Mouse (Mus musculus): ENCODE results near the gene Pde10a. TPM values are rescaled to one million over a fixed set of nuclear protein-coding genes. Genes with fewer than 3 reads are reported as not detected.
A peak's percentile ranks its signal among the peaks of the same experiment; 100 is the strongest.

The Pde10a gene
- total and polyA plus RNA-seq, 3 experiments, result 0.04 to 0.41 (median 0.21) TPM

GRCm38 (mm10) chr17:8867331-8868237 is 342.4 kb downstream of the Pde10a start:
- H3K4me3 ChIP-seq (replicated peaks in 1 of 3; ENCODE audit: low read depth in 2 of 3, low read length in 2 of 3, poor library complexity in 1 of 3), result no peak overlapping the region
- no peaks in the 10 kb centered on the region for H3K79me2 ChIP-seq (replicated peaks; ENCODE audit: control insufficient read depth, extremely low read depth, insufficient read depth, poor library complexity, severe bottlenecking)
- no peak overlapping the region for H3K27ac ChIP-seq (ENCODE audit: insufficient read depth, low read depth)
- dilution Hi-C loops (cut with MboI; ENCODE audit: extremely low pct_ligation_motif_present, extremely low pct_unique_long_range_greater_than_20kb, low sequenced_read_pairs), result no loop called here
- in situ Hi-C loops (cut with MboI; ENCODE audit: low pct_ligation_motif_present, low pct_unique_long_range_greater_than_20kb, low sequenced_read_pairs), result no loop called here
- H3K9ac ChIP-seq (ENCODE audit: insufficient read depth, low read depth), result no peak overlapping the region
- peak; percentile 24 for DNase-seq (ENCODE audit: extremely low read depth)
- no peaks in the 10 kb centered on the region for H3K36me3 ChIP-seq (replicated peaks in 1 of 2; ENCODE audit: control insufficient read depth in 1 of 2, insufficient read depth in 1 of 2, low read length in 1 of 2)
- no peaks in the 10 kb centered on the region for H3K27me3 ChIP-seq (replicated peaks)
- H3K9me3 ChIP-seq (replicated peaks; ENCODE audit: low read length), result no peaks in the 10 kb centered on the region
- TF ChIP-seq SMC3 (IDR thresholded peaks at IDR 0.05; ENCODE audit: low read depth, low read length), result no peak
- 0 out of 2 replicates have a peak, but pooled peaks have one; percentile 14 for TF ChIP-seq BHLHE40 (IDR thresholded peaks at IDR 0.05; ENCODE audit: low read depth, low read length)
- H3K4me1 ChIP-seq (ENCODE audit: control insufficient read depth in 1 of 2, insufficient read depth in 2 of 2), result peaks cover 5 to 10% of the 10 kb centered on the region in 2 experiments
- no peak overlapping the region for H3K4me2 ChIP-seq (ENCODE audit: insufficient read depth, low read depth, poor library complexity, severe bottlenecking)

GRCm38 (mm10) chr17:8869287-8869686 is 344.1 kb downstream of the Pde10a start:
- peaks cover 5 to 10% of the 10 kb centered on the region in 2 experiments for H3K4me1 ChIP-seq (ENCODE audit: control insufficient read depth in 1 of 2, insufficient read depth in 2 of 2)
- in situ Hi-C loops (cut with MboI; ENCODE audit: low pct_ligation_motif_present, low pct_unique_long_range_greater_than_20kb, low sequenced_read_pairs), result no loop called here
- H3K9me3 ChIP-seq (replicated peaks; ENCODE audit: low read length), result no peaks in the 10 kb centered on the region
- dilution Hi-C loops (cut with MboI; ENCODE audit: extremely low pct_ligation_motif_present, extremely low pct_unique_long_range_greater_than_20kb, low sequenced_read_pairs), result no loop called here
- H3K4me2 ChIP-seq (ENCODE audit: insufficient read depth, low read depth, poor library complexity, severe bottlenecking), result no peak overlapping the region
- H3K4me3 ChIP-seq (replicated peaks in 1 of 3; ENCODE audit: low read depth in 2 of 3, low read length in 2 of 3, poor library complexity in 1 of 3), result no peak overlapping the region
- DNase-seq (ENCODE audit: extremely low read depth), result no peak
- TF ChIP-seq CTCF (conservative IDR thresholded peaks at IDR 0.05 in 1 of 2, IDR thresholded peaks at IDR 0.05 in 1 of 2; ENCODE audit: low read depth in 2 of 2, low read length in 2 of 2) (no peak), USF1 (IDR thresholded peaks at IDR 0.05; ENCODE audit: low read depth, low read length) (no peak), GABPA (IDR thresholded peaks at IDR 0.05; ENCODE audit: insufficient replicate concordance, low read depth, low read length) (no peak), ZC3H11A (IDR thresholded peaks at IDR 0.05; ENCODE audit: low read depth, low read length) (no peak), MXI1 (IDR thresholded peaks at IDR 0.05; ENCODE audit: low read depth, low read length) (no peak), ZKSCAN1 (IDR thresholded peaks at IDR 0.05; ENCODE audit: borderline replicate concordance, low read depth, low read length) (no peak), ZNF384 (IDR thresholded peaks at IDR 0.05; ENCODE audit: low read depth, low read length) (no peak), RCOR1 (conservative IDR thresholded peaks at IDR 0.05; ENCODE audit: low read depth, low read length) (no peak), CHD2 (IDR thresholded peaks at IDR 0.05; ENCODE audit: low read length) (no peak)
- no peaks in the 10 kb centered on the region for H3K27me3 ChIP-seq (replicated peaks)
- H3K79me2 ChIP-seq (replicated peaks; ENCODE audit: control insufficient read depth, extremely low read depth, insufficient read depth, poor library complexity, severe bottlenecking), result no peaks in the 10 kb centered on the region
- no peak overlapping the region for H3K27ac ChIP-seq (ENCODE audit: insufficient read depth, low read depth)
- no peaks in the 10 kb centered on the region for H3K36me3 ChIP-seq (replicated peaks in 1 of 2; ENCODE audit: control insufficient read depth in 1 of 2, insufficient read depth in 1 of 2, low read length in 1 of 2)
- no peak overlapping the region for H3K9ac ChIP-seq (ENCODE audit: insufficient read depth, low read depth)

GRCm38 (mm10) chr17:8870848-8871247 is 345.7 kb downstream of the Pde10a start:
- no peak for DNase-seq (ENCODE audit: extremely low read depth)
- Histone ChIP-seq H3K4me1 (ENCODE audit: control insufficient read depth in 1 of 2, insufficient read depth in 2 of 2) (peaks cover 5 to 10% of the 10 kb centered on the region in 2 experiments), H3K4me3 (replicated peaks in 1 of 3; ENCODE audit: low read depth in 2 of 3, low read length in 2 of 3, poor library complexity in 1 of 3) (no peak overlapping the region), H3K36me3 (replicated peaks in 1 of 2; ENCODE audit: control insufficient read depth in 1 of 2, insufficient read depth in 1 of 2, low read length in 1 of 2) (no peaks in the 10 kb centered on the region), H3K9ac (ENCODE audit: insufficient read depth, low read depth) (no peak overlapping the region), H3K9me3 (replicated peaks; ENCODE audit: low read length) (no peaks in the 10 kb centered on the region), H3K27me3 (replicated peaks) (no peaks in the 10 kb centered on the region), H3K79me2 (replicated peaks; ENCODE audit: control insufficient read depth, extremely low read depth, insufficient read depth, poor library complexity, severe bottlenecking) (no peaks in the 10 kb centered on the region), H3K27ac (ENCODE audit: insufficient read depth, low read depth) (no peak overlapping the region), H3K4me2 (ENCODE audit: insufficient read depth, low read depth, poor library complexity, severe bottlenecking) (no peak overlapping the region)
- dilution Hi-C loops (cut with MboI; ENCODE audit: extremely low pct_ligation_motif_present, extremely low pct_unique_long_range_greater_than_20kb, low sequenced_read_pairs) (no loop called here), in situ Hi-C loops (cut with MboI; ENCODE audit: low pct_ligation_motif_present, low pct_unique_long_range_greater_than_20kb, low sequenced_read_pairs) (loop anchor here (5.0 kb wide), 1 partner anchor 39 kb away; no protein-coding TSS in a partner anchor)
- no peak for TF ChIP-seq BHLHE40 (IDR thresholded peaks at IDR 0.05; ENCODE audit: low read depth, low read length)
- TF ChIP-seq NRF1 (IDR thresholded peaks at IDR 0.05; ENCODE audit: low read depth, low read length), result no peak
- no peak for TF ChIP-seq KAT2A (IDR thresholded peaks at IDR 0.05; ENCODE audit: insufficient replicate concordance, low read length)
- no peak for TF ChIP-seq MXI1 (IDR thresholded peaks at IDR 0.05; ENCODE audit: low read depth, low read length)
- no peak for TF ChIP-seq MYC (IDR thresholded peaks at IDR 0.05; ENCODE audit: low read depth, low read length)
- no peak for TF ChIP-seq ELF1 (IDR thresholded peaks at IDR 0.05; ENCODE audit: low read depth, low read length)
- TF ChIP-seq ETS1 (conservative IDR thresholded peaks at IDR 0.05; ENCODE audit: low read depth, low read length), result no peak

Data from CH12.LX (cell line).